Mouse (Mus musculus) liver, postnatal 0 days (tissue): Measurements from ENCODE around the gene Pllp.

Source experiments
- CTCF ChIP-seq: sonication (generic); IDR thresholded peaks from 2 replicates; pipeline ENCODE4 v1.5.1; 2016; ENCODE audit warnings: antibody characterized with exemption, low read depth
- EP300 ChIP-seq: IDR thresholded peaks from 2 replicates; pipeline ENCODE4 v1.6.1; 2016; ENCODE audit warnings: antibody characterized with exemption, low read depth, mild to moderate bottlenecking

DNA sequence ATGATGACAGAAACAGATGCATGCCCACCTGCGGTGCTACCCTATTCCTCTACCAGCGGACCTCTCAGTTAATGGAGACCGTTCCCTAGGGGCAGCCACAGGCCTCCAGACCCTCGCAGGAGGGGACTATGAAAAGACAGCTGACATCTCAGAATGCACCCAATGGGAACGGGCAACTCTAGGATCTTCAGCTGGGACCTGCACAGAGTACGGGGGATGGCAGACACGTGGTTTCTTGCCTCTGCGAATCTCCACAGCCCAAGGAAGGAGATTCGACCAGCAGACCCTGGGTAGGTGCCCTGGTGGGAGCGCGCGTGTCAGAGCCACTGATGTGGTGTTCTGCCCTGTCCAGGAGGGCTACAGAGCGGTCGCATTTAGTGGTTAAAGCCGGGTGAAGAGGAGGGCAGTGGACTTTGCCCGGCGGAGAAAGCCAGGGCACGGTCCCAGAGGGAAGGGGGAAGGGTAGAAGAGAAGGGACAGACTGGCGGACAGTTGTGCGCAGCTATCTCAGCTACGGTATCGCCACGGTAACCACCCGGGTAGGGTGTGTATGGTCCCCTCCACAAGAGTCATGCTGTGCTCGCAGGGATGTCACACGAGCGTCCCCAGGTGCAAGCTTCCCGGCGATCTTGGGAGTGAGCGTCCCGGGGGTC lies 611 bp downstream of the Pllp start:
- TF ChIP-seq CTCF (no peak), EP300 (no peak)
